Mouse (Mus musculus) lung, adult 2 months (tissue): Measurements from ENCODE around the gene Gm11020.
"Not testable (repeated sequence)": the region's sequence is repeated elsewhere in the genome, so short reads cannot be mapped to it uniquely, and the experiment has no call there.

Source experiments
- CTCF ChIP-seq: fragments of 200-500 bp; IDR thresholded peaks from 2 replicates; pipeline ENCODE4 v1.5.1; 2011; ENCODE audit warnings: mild to moderate bottlenecking, low read length, control low read depth; ENCODE audit not compliant: insufficient read depth
- POLR2A ChIP-seq: fragments of 200-500 bp; IDR thresholded peaks from 2 replicates; pipeline ENCODE4 v1.6.1; 2011; ENCODE audit warnings: low read depth, mild to moderate bottlenecking, control low read depth, low read length, borderline replicate concordance; ENCODE audit errors: extremely low read depth

DNA sequence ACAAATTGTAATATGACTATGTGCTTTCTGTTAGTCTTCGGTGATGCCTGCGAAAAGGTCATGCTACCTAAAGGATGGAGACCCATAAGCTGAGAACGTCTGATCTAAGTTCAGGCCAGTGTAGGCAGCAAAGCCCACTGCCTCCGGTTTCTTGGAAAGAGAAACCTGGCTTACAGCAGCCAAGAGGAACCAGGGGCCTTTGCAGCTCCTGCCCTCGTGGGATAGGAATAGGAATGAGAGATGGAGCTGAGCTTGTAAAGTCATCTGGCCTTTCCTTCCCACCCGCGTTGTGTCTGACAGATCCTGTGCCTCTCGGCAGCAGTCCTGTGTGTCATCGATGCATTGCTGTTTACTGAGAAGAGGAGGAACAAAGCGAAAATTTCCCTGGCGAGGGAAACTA, at the start of gene Gm11020:
- TF ChIP-seq CTCF, POLR2A: not testable (repeated sequence)
